Mouse (Mus musculus): ENCODE measurements around the gene Gm7361.
"Not testable (repeated sequence)": the region's sequence is repeated elsewhere in the genome, so short reads cannot be mapped to it uniquely, and the experiment has no call there.

The Gm7361 gene

DNA sequence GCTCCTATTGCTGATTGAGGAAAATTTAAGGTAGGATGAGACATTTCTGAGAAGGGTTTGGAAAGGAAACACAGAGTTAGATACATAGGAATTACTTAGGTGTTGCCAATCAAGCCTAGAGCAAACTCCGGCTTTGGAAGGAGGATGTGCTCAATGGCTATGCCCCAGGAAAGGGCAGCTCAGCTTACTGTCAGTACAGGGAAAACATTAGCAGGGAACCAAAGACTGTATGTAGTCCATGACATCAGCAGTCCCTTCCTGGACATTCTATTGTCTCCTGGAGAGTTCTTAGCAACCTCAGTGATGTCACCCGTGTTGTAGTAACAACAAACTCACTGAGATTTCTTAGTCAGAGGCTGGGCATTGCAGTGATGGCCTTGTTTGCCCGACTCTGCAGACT, at the start of gene Gm7361:
Gene Gm7361 (plus strand): TSS at position 301 of the 400 bp plus-strand sequence.
- not testable (repeated sequence) for DNase-seq (ENCODE audit: low read depth)

DNA sequence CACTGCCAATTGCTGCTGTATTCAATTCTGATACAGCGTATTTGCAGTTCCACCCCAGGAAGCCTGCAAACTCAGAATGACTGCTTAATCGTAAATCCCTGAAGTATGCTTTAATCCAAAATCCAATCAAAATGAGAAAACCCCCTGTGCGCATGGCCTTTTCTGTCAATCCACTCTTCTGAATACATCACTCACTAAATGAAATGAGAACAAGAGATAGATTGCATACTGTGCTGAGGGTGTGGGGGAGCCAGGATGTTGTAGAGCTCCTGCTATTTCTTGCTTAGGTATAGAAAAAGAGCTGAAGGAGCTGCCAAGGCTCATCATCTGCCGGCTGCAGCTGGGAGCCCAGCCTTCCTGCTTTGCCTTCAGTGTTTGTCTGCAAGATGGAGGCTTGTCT, 46.5 kb upstream of the Gm7361 start:
- no peak for DNase-seq (ENCODE audit: low read depth)

DNA sequence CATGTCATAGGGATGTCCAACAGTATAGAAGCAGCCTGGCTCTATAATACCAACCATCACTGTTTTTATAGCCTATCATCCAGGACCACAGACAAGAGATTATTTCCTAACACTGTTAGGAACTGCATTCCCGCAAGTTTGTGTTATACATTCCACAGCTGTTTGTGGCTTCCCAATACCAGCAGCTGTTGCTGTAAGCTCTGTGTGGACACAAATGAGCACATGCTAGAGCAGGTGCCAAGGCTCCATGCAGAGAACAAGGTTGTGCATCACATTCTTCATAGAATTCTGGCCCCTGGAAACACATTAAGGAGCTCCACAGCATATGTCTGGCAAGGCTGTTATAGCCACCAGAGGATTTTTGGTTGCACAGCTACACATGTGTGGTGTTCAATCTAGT, 35.4 kb upstream of the Gm7361 start:
- DNase-seq (ENCODE audit: low read depth), result peak; percentile 60

- DNase-seq (ENCODE audit: low read depth), result not testable (repeated sequence)
Measured at GRCm38 (mm10) chr5:26266656-26267055, 9.2 kb downstream of the Gm7361 start.

DNA sequence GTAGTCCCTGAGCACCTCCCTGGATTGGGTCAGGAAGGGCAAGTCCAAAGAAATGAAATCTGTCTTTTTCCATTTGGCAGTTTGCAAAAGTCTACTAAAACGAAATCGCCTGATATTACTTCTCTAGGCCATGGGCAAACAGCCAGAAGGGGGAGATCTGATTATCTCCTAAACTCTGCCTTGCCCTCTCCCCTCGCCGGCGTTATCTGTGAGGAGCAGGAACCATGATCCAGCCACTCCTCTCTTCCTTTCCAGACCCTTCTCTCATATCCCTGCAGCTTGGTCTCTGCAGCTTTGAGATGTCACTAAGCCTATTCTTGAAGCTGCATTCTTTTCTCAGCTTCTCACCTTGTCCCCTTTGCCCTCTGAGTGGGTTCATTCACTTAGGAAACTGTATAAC, 22.9 kb downstream of the Gm7361 start:
- DNase-seq (ENCODE audit: low read depth), result no peak

DNA sequence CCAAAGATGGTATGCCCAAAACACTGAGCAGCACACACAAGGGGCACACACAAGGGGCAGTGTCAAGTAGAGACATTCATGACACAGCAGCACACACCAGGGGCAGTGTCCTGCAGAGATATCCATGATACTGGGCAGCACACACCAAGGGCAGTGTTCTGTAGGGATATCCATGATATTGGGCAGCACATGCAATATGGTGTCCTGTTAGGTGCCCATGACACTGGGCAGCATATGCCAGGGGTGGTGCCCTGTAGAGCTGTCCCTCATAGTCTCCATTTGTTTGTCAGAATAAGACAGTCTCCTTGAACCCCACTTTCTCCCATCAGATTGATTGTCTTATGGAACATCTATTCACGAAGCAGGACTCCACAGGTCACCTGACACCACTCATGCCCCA, 24.2 kb downstream of the Gm7361 start:
- no peak for DNase-seq (ENCODE audit: low read depth)

GRCm38 (mm10) chr5:26282282-26282681, 24.8 kb downstream of the Gm7361 start:
- peak; percentile 82 for DNase-seq (ENCODE audit: low read depth)

GRCm38 (mm10) chr5:26283399-26283798, 25.9 kb downstream of the Gm7361 start:
- DNase-seq (ENCODE audit: low read depth), result no peak

GRCm38 (mm10) chr5:26291621-26292020, 34.1 kb downstream of the Gm7361 start:
- no peak for DNase-seq (ENCODE audit: low read depth)

GRCm38 (mm10) chr5:26293258-26293657, 35.8 kb downstream of the Gm7361 start:
- DNase-seq (ENCODE audit: low read depth), result no peak

Measured in NIH3T3 (cell line).